ENCODE assay signal across 26 mouse cellular contexts in the genomic region with DNA sequence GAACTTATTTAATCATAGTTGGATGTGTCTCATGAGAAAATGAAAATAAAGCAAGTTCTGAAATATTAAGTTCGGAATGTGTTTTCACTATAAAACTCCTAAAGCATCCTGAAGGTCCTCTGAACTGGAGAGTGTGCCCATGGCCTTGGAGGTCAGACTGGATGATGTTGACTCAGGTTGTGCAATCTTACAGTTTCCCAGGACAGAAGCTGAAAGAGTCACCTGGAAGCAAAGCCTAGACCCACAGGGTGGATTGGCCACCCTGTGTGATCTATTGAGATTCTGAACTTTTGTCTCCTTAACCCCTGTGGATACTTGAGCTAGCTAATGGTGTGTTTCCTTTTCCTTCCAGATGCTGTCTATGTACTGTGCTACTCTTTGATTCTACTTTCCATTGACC. TPM values are rescaled to one million over a fixed set of nuclear protein-coding genes. Genes with fewer than 3 reads are reported as not detected.
DNase-seq lines count a peak whose midpoint lies in the region; ATAC-seq and TF ChIP-seq lines count a peak whose summit lies in the region.
"Had no signal": no experiment of that assay in that cellular context is flagged by ENCODE, and none has a peak within 500 bp of the region (broad histone marks: within the 10 kb centered on the region; RNA-seq: fewer than 3 reads in every experiment).

No protein-coding gene starts in this region.

- no peak overlapping the region for H3K27ac ChIP-seq in liver, embryonic 14.5 days
- H3K27ac ChIP-seq in hindbrain, embryonic 16.5 days (ENCODE audit: low read depth, low read length), result no peak overlapping the region
- H3K27ac ChIP-seq: embryonic facial prominence, embryonic 13.5 days; hindbrain, embryonic 10.5 days; hindbrain, embryonic 15.5 days; lung, embryonic 15.5 days had no signal

- no peaks in the 10 kb centered on the region for H3K36me3 ChIP-seq in liver, embryonic 14.5 days (replicated peaks; ENCODE audit: control insufficient read depth, insufficient read depth, low read depth)
- no peaks in the 10 kb centered on the region; the same call in 1 of the 2 replicates for H3K36me3 ChIP-seq in hindbrain, embryonic 16.5 days (ENCODE audit: control insufficient read depth, insufficient read depth, low read length)
- H3K36me3 ChIP-seq: embryonic facial prominence, embryonic 13.5 days; hindbrain, embryonic 10.5 days; lung, embryonic 15.5 days had no signal

- H3K27me3 ChIP-seq in liver, embryonic 14.5 days (ENCODE audit: control insufficient read depth, insufficient read depth, low read length), result no peaks in the 10 kb centered on the region
- H3K27me3 ChIP-seq in hindbrain, embryonic 16.5 days (replicated peaks; ENCODE audit: control insufficient read depth, insufficient read depth, low read length), result no peaks in the 10 kb centered on the region
- H3K27me3 ChIP-seq: embryonic facial prominence, embryonic 13.5 days; hindbrain, embryonic 15.5 days; lung, embryonic 15.5 days had no signal

- ATAC-seq in liver, embryonic 14.5 days (ENCODE audit: insufficient read depth), result peak; percentile 70
- no peak for ATAC-seq in hindbrain, embryonic 16.5 days
- ATAC-seq: activated CD4-positive, CD25-positive, alpha-beta regulatory T cell, adult 4 months; forebrain, postnatal 0 days had no signal

- peak; percentile 10 for DNase-seq in lung, postnatal 25 days (ENCODE audit: low spot score)
- DNase-seq in lung, postnatal 14 days, result no peak
- peak; percentile 17 for DNase-seq in ZHBTc4 (ENCODE audit: low read depth, low spot score)
- DNase-seq in liver, embryonic 14.5 days (ENCODE audit: low read depth in 3 of 3, low spot score in 3 of 3), result peak; percentile 2 to 19 (median 4)
- no peak for DNase-seq in yolk sac, embryonic 10.5 days (ENCODE audit: low spot score)
- DNase-seq in cerebellum, adult 18-20 months, result no peak
- DNase-seq: adrenal gland, postnatal 14 days; cerebellum, adult 11 months; cerebellum, adult 9-11 months; embryo, embryonic 11 days; forebrain, postnatal 0 days; gastrocnemius, postnatal 10 days; heart, postnatal 14 days; kidney, adult 9 months; kidney, postnatal 10 days; layer of hippocampus, postnatal 36 days; left cerebral cortex, postnatal 4 days; midbrain, embryonic 14.5 days; thymus, adult 18-20 months; thymus, postnatal 25 days had no signal

- no peaks in the 10 kb centered on the region for H3K9me3 ChIP-seq in liver, embryonic 14.5 days (ENCODE audit: control insufficient read depth, low read length)
- no peaks in the 10 kb centered on the region for H3K9me3 ChIP-seq in hindbrain, embryonic 16.5 days (ENCODE audit: control insufficient read depth, low read length)
- H3K9me3 ChIP-seq: embryonic facial prominence, embryonic 13.5 days; hindbrain, embryonic 10.5 days; hindbrain, embryonic 15.5 days; lung, embryonic 15.5 days had no signal

- no peak overlapping the region for H3K4me2 ChIP-seq in liver, embryonic 14.5 days (ENCODE audit: low read depth)
- H3K4me2 ChIP-seq in hindbrain, embryonic 16.5 days (ENCODE audit: low read length), result no peak overlapping the region
- H3K4me2 ChIP-seq: embryonic facial prominence, embryonic 13.5 days; hindbrain, embryonic 15.5 days; lung, embryonic 15.5 days had no signal

- TF ChIP-seq CTCF in liver, embryonic 14.5 days (IDR thresholded peaks at IDR 0.05; ENCODE audit: low read depth), result no peak

- WGBS in liver, embryonic 14.5 days (ENCODE audit: insufficient replicate concordance), result 71% methylated on average over 1 of the region's 1 CpGs
- 90% methylated on average over 1 of the region's 1 CpGs for WGBS in hindbrain, embryonic 16.5 days

- H3K9ac ChIP-seq in liver, embryonic 14.5 days (replicated peaks), result no peak overlapping the region
- no peak overlapping the region for H3K9ac ChIP-seq in hindbrain, embryonic 16.5 days (ENCODE audit: low read depth, low read length)
- H3K9ac ChIP-seq: embryonic facial prominence, embryonic 13.5 days; forebrain, postnatal 0 days; hindbrain, embryonic 15.5 days; lung, embryonic 15.5 days had no signal

- TF ChIP-seq EP300 in liver, embryonic 14.5 days (IDR thresholded peaks at IDR 0.05; ENCODE audit: low read depth), result no peak

- no peaks in the 10 kb centered on the region; a peak in 1 of 4 replicates for H3K4me1 ChIP-seq in liver, embryonic 14.5 days (replicated peaks; ENCODE audit: control insufficient read depth in 2 of 2, insufficient read depth in 2 of 2, low read length in 1 of 2)
- no peaks in the 10 kb centered on the region for H3K4me1 ChIP-seq in hindbrain, embryonic 16.5 days (ENCODE audit: control insufficient read depth, insufficient read depth, low read depth, low read length)
- H3K4me1 ChIP-seq: embryonic facial prominence, embryonic 13.5 days; hindbrain, embryonic 10.5 days; hindbrain, embryonic 15.5 days; lung, embryonic 15.5 days had no signal

- H3K4me3 ChIP-seq in liver, embryonic 14.5 days (ENCODE audit: insufficient read depth in 1 of 2, low read depth in 2 of 2, low read length in 2 of 2), result no peak overlapping the region
- no peak overlapping the region for H3K4me3 ChIP-seq in hindbrain, embryonic 16.5 days (ENCODE audit: low read length)
- H3K4me3 ChIP-seq: embryonic facial prominence, embryonic 13.5 days; hindbrain, embryonic 10.5 days; hindbrain, embryonic 15.5 days; lung, embryonic 15.5 days had no signal

RNA-seq across cellular contexts. Expression of a gene that starts 40.2 kb away (rescaled TPM):
- 7.7 and 9.6 TPM in 2 replicates for polyA plus RNA-seq in liver, embryonic 14.5 days (2012; rRNA removed)
- polyA plus RNA-seq in liver, embryonic 14.5 days (2014; fragmentation: Nextera tagmentation; extraction: Ambion mirVana), result 42.1 and 46.1 TPM in 2 replicates
- polyA plus RNA-seq in hindbrain, embryonic 16.5 days (2015; fragmentation: Nextera tagmentation; extraction: Ambion mirVana), result 41.7 and 42.3 TPM in 2 replicates

RNA-seq across cellular contexts. Expression of a gene that starts 40.2 kb away (rescaled TPM):
- polyA plus RNA-seq in liver, embryonic 14.5 days (2012; rRNA removed), result 13.6 and 15.6 TPM in 2 replicates
- 20.3 and 22.7 TPM in 2 replicates for polyA plus RNA-seq in liver, embryonic 14.5 days (2014; fragmentation: Nextera tagmentation; extraction: Ambion mirVana)
- polyA plus RNA-seq in hindbrain, embryonic 16.5 days (2015; fragmentation: Nextera tagmentation; extraction: Ambion mirVana), result 20.3 and 22.1 TPM in 2 replicates

Comparison
In these comparisons a context has a peak if more than half of its experiments do, and no peak if none do; other contexts are left out.
1. DNase-seq: peak in lung, postnatal 25 days (single experiment), ZHBTc4 (single experiment) and liver, embryonic 14.5 days (3 of 3); none in lung, postnatal 14 days (single experiment), yolk sac, embryonic 10.5 days (single experiment) and cerebellum, adult 18-20 months (0 of 2).